Mouse (Mus musculus) gastrocnemius, postnatal 25 days (tissue): ENCODE measurements around the gene Cd69. TPM values are rescaled to one million over a fixed set of nuclear protein-coding genes. Genes with fewer than 3 reads are reported as not detected.

Experiments
- DNase-seq: peaks from one replicate; pipeline ENCODE4 v3.0.0; 2022
- total RNA-seq, 2 experiments: library from RNA; stranded (reverse); gene quantifications; 1 replicate in 1 of 2; 2 replicates in 1 of 2; pipeline ENCODE4 v1.2.3; 2021

Gene Cd69
- total RNA-seq, 2 experiments from 2014 or later, result 0.19 TPM; not detected in 1

GRCm38 (mm10) chr6:129224090-129224489, 51.1 kb downstream of the Cd69 start:
- no peak for DNase-seq

- no peak for DNase-seq
These were observed 51.6 kb downstream of the Cd69 start for GRCm38 (mm10) chr6:129223611-129224010.

- DNase-seq, result no peak
These were observed 52.9 kb downstream of the Cd69 start for GRCm38 (mm10) chr6:129222188-129222800.

- DNase-seq, result no peak
These were observed 54.2 kb downstream of the Cd69 start for GRCm38 (mm10) chr6:129221053-129221452.

GRCm38 (mm10) chr6:129219897-129220517, 55.2 kb downstream of the Cd69 start:
- no peak for DNase-seq

GRCm38 (mm10) chr6:129218191-129218696, 57.0 kb downstream of the Cd69 start:
- no peak for DNase-seq

Other genes starting within 250 kb of the Cd69 start
- not detected for gene Klrb1f, start 229.5 kb downstream of the Cd69 start, total RNA-seq
- under 1 TPM; 0.13 to 0.16 TPM for gene Clec2e, start 174.5 kb downstream of the Cd69 start, total RNA-seq
- 10 to 100 TPM; 61.8 to 71.7 TPM for gene Clec2d, start 94.8 kb downstream of the Cd69 start, total RNA-seq
- not detected for gene 4922502D21Rik, start 56.4 kb upstream of the Cd69 start, total RNA-seq
- under 1 TPM in 1 of 2 experiments, not detected in 1; 0.46 TPM for gene Clec12a, start 67.3 kb upstream of the Cd69 start, total RNA-seq
- gene Clec12b, start 110.4 kb upstream of the Cd69 start, total RNA-seq, result not detected
- not detected for gene Clec1b, start 121.9 kb upstream of the Cd69 start, total RNA-seq
- gene Clec9a, start 133.4 kb upstream of the Cd69 start, total RNA-seq, result not detected
- gene Clec1a, start 176.6 kb upstream of the Cd69 start, total RNA-seq, result 1 to 10 TPM; 2.4 to 2.5 TPM
- gene Olr1, start 231.7 kb upstream of the Cd69 start, total RNA-seq, result not detected
- not detected for gene Tmem52b, start 237.1 kb upstream of the Cd69 start, total RNA-seq